Mouse (Mus musculus) forebrain, embryonic 16.5 days (tissue): Measurements from ENCODE around the gene Rab11fip3. TPM values are rescaled to one million over a fixed set of nuclear protein-coding genes. Genes with fewer than 3 reads are reported as not detected.

ENCODE experiments used
- ATAC-seq: fragments of 200-750 bp; cut with Nextera tagmentation; 2 replicates; pipeline ENCODE4 v1.8.0; 2017; ENCODE audit warnings: mild to moderate bottlenecking, moderate library complexity
- H3K27ac ChIP-seq: fragments of 300-500 bp; sonication (generic); 2 replicates; pipeline ENCODE4 v1.5.1; 2014; ENCODE audit warnings: low read length, control low read depth
- H3K27me3 ChIP-seq: fragments of 300-500 bp; sonication (generic); replicated peaks from 2 replicates; pipeline ENCODE4 v1.6.1; 2014; ENCODE audit warnings: low read length; ENCODE audit not compliant: control insufficient read depth, insufficient read depth
- H3K36me3 ChIP-seq: fragments of 300-500 bp; sonication (generic); 2 replicates; pipeline ENCODE4 v1.6.1; 2014; ENCODE audit not compliant: control insufficient read depth, insufficient read depth
- H3K4me1 ChIP-seq: fragments of 300-500 bp; sonication (generic); replicated peaks from 2 replicates; pipeline ENCODE4 v1.6.1; 2014; ENCODE audit warnings: low read length; ENCODE audit not compliant: control insufficient read depth, insufficient read depth
- H3K4me2 ChIP-seq: fragments of 300-500 bp; sonication (generic); 2 replicates; pipeline ENCODE4 v1.6.1; 2014; ENCODE audit warnings: mild to moderate bottlenecking, low read length, control low read depth
- H3K4me3 ChIP-seq: fragments of 300-500 bp; sonication (generic); replicated peaks from 2 replicates; pipeline ENCODE4 v1.5.1; 2014; ENCODE audit warnings: mild to moderate bottlenecking, low read length, control low read depth
- H3K9ac ChIP-seq: fragments of 300-500 bp; sonication (generic); replicated peaks from 2 replicates; pipeline ENCODE4 v1.6.1; 2014; ENCODE audit warnings: low read depth, low read length, control low read depth
- H3K9me3 ChIP-seq: fragments of 300-500 bp; sonication (generic); 2 replicates; pipeline ENCODE4 v1.6.1; 2016; ENCODE audit warnings: low read length; ENCODE audit not compliant: control insufficient read depth
- WGBS: fragments of 180-500 bp; shearing (Covaris S2); extraction: QIAGEN DNeasy Blood & Tissue Kit; methylation state at CpG from one replicate; pipeline ENCODE4 v1.1.7; 2014; 5-methylcytosine and 5-hydroxymethylcytosine counted together
- polyA plus RNA-seq: library from polyadenylated mRNA; unstranded; fragments of >200 nt; fragmentation: Nextera tagmentation; extraction: Ambion mirVana; gene quantifications from 2 replicates; pipeline ENCODE4 v1.2.1, GENCODE M21; 2015

Gene Rab11fip3
- polyA plus RNA-seq, 1 experiment from 2014 or later, result 39.9 TPM

DNA sequence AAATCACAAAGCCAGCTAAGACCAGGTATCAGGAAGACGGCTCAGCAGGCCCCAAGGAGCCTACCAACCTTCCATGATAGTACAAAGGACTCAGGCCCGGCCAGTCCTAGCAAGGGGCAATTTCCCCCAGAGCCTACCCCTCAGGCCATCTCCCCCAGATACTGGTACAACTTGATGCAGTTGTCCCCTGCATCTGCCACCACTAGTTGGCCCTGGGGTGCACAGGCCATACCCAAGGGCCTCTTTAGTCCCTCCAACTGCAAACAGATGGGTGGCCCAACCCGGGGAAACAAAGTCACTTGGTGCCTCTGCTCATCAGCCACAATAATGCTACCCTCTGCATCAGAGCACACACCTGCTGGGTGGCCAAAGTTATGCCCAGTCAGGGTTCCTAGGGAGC is 126.1 kb downstream of the Rab11fip3 start:
- Histone ChIP-seq H3K9me3 (no peaks in the 10 kb centered on the region), H3K36me3 (no peaks in the 10 kb centered on the region), H3K4me1 (peaks cover 14% of the 10 kb centered on the region), H3K4me3 (no peak overlapping the region), H3K9ac (no peak overlapping the region), H3K27me3 (no peaks in the 10 kb centered on the region), H3K4me2 (no peak overlapping the region), H3K27ac (no peak overlapping the region)
- ATAC-seq, result no peak
- WGBS, result 75% methylated on average over 3 of the region's 3 CpGs

DNA sequence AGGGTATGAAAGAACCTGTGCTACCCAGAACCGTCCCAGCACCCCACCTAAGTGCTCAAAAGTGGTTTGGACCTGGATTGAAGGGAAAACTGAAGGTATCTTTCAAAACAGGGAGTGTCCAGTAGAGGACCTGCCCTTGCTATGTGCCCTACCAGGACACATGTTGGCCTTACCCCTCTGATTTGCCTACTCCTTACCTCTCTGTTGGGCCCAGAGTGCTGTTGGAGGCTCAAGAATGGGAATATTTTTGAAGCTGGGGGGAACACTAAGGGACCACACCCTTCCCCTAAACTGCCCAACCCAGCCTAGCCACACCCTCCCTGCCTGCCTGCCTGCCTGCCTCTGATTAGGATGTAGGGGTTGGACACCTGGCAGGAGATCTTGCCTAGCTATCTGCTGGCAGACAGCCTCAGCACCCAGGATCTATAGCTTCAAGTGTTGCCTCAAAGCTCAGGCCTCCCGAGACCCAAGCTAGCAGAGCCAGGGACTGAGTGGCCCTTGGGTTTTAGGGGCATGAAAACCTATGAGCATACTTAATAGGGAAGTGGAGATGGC is 126.7 kb downstream of the Rab11fip3 start:
- ATAC-seq, result no peak
- Histone ChIP-seq H3K9me3 (no peaks in the 10 kb centered on the region), H3K27me3 (no peaks in the 10 kb centered on the region), H3K4me1 (peaks cover 14% of the 10 kb centered on the region), H3K9ac (no peak overlapping the region), H3K27ac (no peak overlapping the region), H3K4me2 (no peak overlapping the region), H3K36me3 (no peaks in the 10 kb centered on the region), H3K4me3 (no peak overlapping the region)
- 94% methylated on average over 2 of the region's 2 CpGs for WGBS

DNA sequence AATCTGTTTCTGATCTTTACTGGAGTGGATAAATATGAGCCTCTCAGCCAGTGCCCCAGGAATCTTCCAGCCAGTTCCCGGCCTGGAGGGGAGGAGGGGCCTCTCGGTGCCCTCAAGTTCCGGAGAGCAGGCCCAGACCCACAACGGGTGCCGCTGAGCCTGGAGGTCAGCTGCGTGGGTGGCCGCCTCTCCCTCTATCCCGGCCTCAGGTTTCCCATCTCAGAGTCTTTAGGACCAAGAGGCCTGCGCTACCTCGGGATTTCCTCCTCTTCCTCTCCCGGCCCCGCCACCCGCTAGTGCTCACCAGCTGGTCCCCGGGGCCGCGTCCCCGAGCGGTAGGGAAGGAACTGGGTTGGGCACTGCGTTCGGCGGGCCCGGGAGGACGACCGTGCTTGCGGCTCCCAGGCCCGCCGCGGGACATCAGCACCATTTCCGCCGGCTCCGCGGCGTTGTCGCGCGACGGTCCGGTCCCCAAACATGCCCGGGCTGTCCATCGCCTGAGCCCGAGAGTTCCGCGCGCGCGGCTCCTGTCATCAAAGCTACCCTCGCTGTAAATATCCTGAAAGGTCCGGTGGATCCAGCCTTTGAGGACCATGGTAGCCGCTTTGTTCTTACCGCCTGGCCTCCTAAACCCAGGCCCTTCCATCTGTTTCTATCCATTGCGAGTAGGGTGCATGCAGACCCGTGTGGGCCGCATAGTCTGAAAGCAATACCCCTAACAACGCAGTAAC is 127.7 kb downstream of the Rab11fip3 start:
- H3K36me3 ChIP-seq, result peaks cover under 1% of the 10 kb centered on the region; the same call in 1 of the 2 replicates
- ATAC-seq, result peak; percentile 86
- H3K9ac ChIP-seq, result peak overlapping the region; percentile 77
- WGBS, result 3% methylated on average over 54 of the region's 54 CpGs
- H3K4me2 ChIP-seq, result peak overlapping the region; percentile 88
- H3K27me3 ChIP-seq, result no peaks in the 10 kb centered on the region
- no peaks in the 10 kb centered on the region for H3K9me3 ChIP-seq
- H3K4me3 ChIP-seq, result peak overlapping the region; percentile 58
- H3K27ac ChIP-seq, result peak overlapping the region; percentile 54
- peaks cover 14% of the 10 kb centered on the region for H3K4me1 ChIP-seq

Other genes starting within 250 kb of the Rab11fip3 start
- 36.5 and 37.3 TPM in 2 replicates for gene Wdr24, start 245.9 kb downstream of the Rab11fip3 start, polyA plus RNA-seq
- 68.2 and 73.9 TPM in 2 replicates for gene Jmjd8, start 240.7 kb downstream of the Rab11fip3 start, polyA plus RNA-seq
- 301 and 335 TPM in 2 replicates for gene Stub1, start 236.2 kb downstream of the Rab11fip3 start, polyA plus RNA-seq
- gene Rhbdl1, start 232.3 kb downstream of the Rab11fip3 start, polyA plus RNA-seq, result 30.7 and 42.2 TPM in 2 replicates
- gene Gm20683, start 227.8 kb downstream of the Rab11fip3 start, polyA plus RNA-seq, result 10.7 and 14.2 TPM in 2 replicates
- gene Rhot2, start 224.7 kb downstream of the Rab11fip3 start, polyA plus RNA-seq, result 15.8 and 20.3 TPM in 2 replicates
- gene Wdr90, start 208.1 kb downstream of the Rab11fip3 start, polyA plus RNA-seq, result 17.7 and 24.8 TPM in 2 replicates
- 12.1 and 17.3 TPM in 2 replicates for gene Mcrip2, start 200.8 kb downstream of the Rab11fip3 start, polyA plus RNA-seq
- 48.9 and 59.7 TPM in 2 replicates for gene Mettl26, start 194.5 kb downstream of the Rab11fip3 start, polyA plus RNA-seq
- 0.25 and 0.52 TPM in 2 replicates for gene Wfikkn1, start 188.7 kb downstream of the Rab11fip3 start, polyA plus RNA-seq
- 56.6 and 59.2 TPM in 2 replicates for gene Rab40c, start 149.8 kb downstream of the Rab11fip3 start, polyA plus RNA-seq
- 56.3 and 61.2 TPM in 2 replicates for gene Pigq, start 124.6 kb downstream of the Rab11fip3 start, polyA plus RNA-seq
- not detected in 2 replicates for gene Nhlrc4, start 124.6 kb downstream of the Rab11fip3 start, polyA plus RNA-seq
- gene A930017K11Rik, start 117.0 kb downstream of the Rab11fip3 start, polyA plus RNA-seq, result 0.21 TPM in 1 of 2 replicates, not detected in the other
- 16.5 and 23.3 TPM in 2 replicates for gene Capn15, start 83.8 kb downstream of the Rab11fip3 start, polyA plus RNA-seq
- 30.3 and 33.0 TPM in 2 replicates for gene Decr2, start 20.8 kb upstream of the Rab11fip3 start, polyA plus RNA-seq
- gene Nme4, start 26.0 kb upstream of the Rab11fip3 start, polyA plus RNA-seq, result 27.4 and 35.3 TPM in 2 replicates
- 2.0 TPM in 2 replicates for gene Tmem8, start 43.7 kb upstream of the Rab11fip3 start, polyA plus RNA-seq
- 192 and 202 TPM in 2 replicates for gene Mrpl28, start 53.9 kb upstream of the Rab11fip3 start, polyA plus RNA-seq
- 7.6 and 8.3 TPM in 2 replicates for gene Axin1, start 69.1 kb upstream of the Rab11fip3 start, polyA plus RNA-seq
- gene Pdia2, start 129.5 kb upstream of the Rab11fip3 start, polyA plus RNA-seq, result not detected in 2 replicates
- gene Rgs11, start 133.4 kb upstream of the Rab11fip3 start, polyA plus RNA-seq, result 5.9 and 9.5 TPM in 2 replicates
- 40.9 and 69.2 TPM in 2 replicates for gene Arhgdig, start 138.2 kb upstream of the Rab11fip3 start, polyA plus RNA-seq
- 23.9 and 25.5 TPM in 2 replicates for gene Fam234a, start 174.7 kb upstream of the Rab11fip3 start, polyA plus RNA-seq
- 123 and 124 TPM in 2 replicates for gene Luc7l, start 183.3 kb upstream of the Rab11fip3 start, polyA plus RNA-seq